Mouse (Mus musculus) intestine, embryonic 16.5 days (tissue): ENCODE measurements around the gene Mob3a. TPM values are rescaled to one million over a fixed set of nuclear protein-coding genes. Genes with fewer than 3 reads are reported as not detected.

ENCODE experiments used
- ATAC-seq: fragments of 200-750 bp; cut with Nextera tagmentation; 2 replicates; pipeline ENCODE4 v1.8.0; 2017; ENCODE audit warnings: moderate TSS enrichment, moderate library complexity
- H3K27ac ChIP-seq: fragments of 300-500 bp; sonication (generic); 2 replicates; pipeline ENCODE4 v1.5.1; 2014; ENCODE audit warnings: mild to moderate bottlenecking, low read length
- H3K27me3 ChIP-seq: fragments of 300-500 bp; sonication (generic); replicated peaks from 2 replicates; pipeline ENCODE4 v1.6.1; 2014; ENCODE audit warnings: low read length, control low read depth, mixed read lengths; ENCODE audit not compliant: control insufficient read depth, insufficient read depth
- H3K36me3 ChIP-seq: fragments of 300-500 bp; sonication (generic); 2 replicates; pipeline ENCODE4 v1.6.1; 2014; ENCODE audit warnings: low read length, control low read depth; ENCODE audit not compliant: control insufficient read depth, insufficient read depth
- H3K4me1 ChIP-seq: fragments of 300-500 bp; sonication (generic); 2 replicates; pipeline ENCODE4 v1.6.1; 2014; ENCODE audit warnings: low read length, control low read depth, mixed read lengths; ENCODE audit not compliant: control insufficient read depth, insufficient read depth
- H3K4me2 ChIP-seq: fragments of 300-500 bp; sonication (generic); 2 replicates; pipeline ENCODE4 v1.6.1; 2014; ENCODE audit warnings: low read depth, low read length, control low read depth
- H3K4me3 ChIP-seq: fragments of 300-500 bp; sonication (generic); 2 replicates; pipeline ENCODE4 v1.5.1; 2014; ENCODE audit warnings: mild to moderate bottlenecking, low read length
- H3K9ac ChIP-seq: fragments of 300-500 bp; sonication (generic); 2 replicates; pipeline ENCODE4 v1.6.1; 2014; ENCODE audit warnings: low read depth, low read length
- H3K9me3 ChIP-seq: fragments of 300-500 bp; sonication (generic); 2 replicates; pipeline ENCODE4 v1.6.1; 2016; ENCODE audit warnings: low read length, control low read depth; ENCODE audit not compliant: control insufficient read depth
- WGBS: fragments of 180-500 bp; shearing (Covaris S2); extraction: QIAGEN DNeasy Blood & Tissue Kit; methylation state at CpG from one replicate; pipeline ENCODE4 v1.1.7; 2014; 5-methylcytosine and 5-hydroxymethylcytosine counted together
- polyA plus RNA-seq: library from polyadenylated mRNA; unstranded; fragments of >200 nt; fragmentation: Nextera tagmentation; extraction: Ambion mirVana; gene quantifications from 2 replicates; pipeline ENCODE4 v1.2.1, GENCODE M21; 2015

The Mob3a gene
- polyA plus RNA-seq, 1 experiment from 2014 or later = 41.8 TPM

GRCm38 (mm10) chr10:80663485-80664196 lies 38.1 kb downstream of the Mob3a start:
- peaks cover 29% of the 10 kb centered on the region for H3K4me1 ChIP-seq
- H3K27ac ChIP-seq = no peak overlapping the region

DNA sequence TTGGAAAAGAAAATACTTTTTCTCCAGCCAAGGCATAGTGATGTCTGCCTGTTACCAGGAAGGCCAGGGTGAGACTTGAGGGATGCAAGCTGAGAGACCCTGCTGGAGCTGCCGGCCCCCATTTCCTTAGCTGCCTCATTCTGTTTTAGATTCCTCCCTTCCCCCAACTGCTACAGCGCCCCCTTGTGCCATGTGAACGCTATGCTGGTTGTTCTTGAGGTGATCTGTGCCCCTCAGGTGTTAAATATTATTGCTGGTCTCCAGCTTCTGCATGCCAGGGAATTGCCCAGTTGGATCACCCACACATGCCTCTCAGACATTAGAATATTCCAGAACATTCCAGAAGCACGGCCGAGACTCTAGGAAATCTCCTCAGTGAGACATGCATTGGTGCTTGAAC lies 40.6 kb downstream of the Mob3a start:
- ATAC-seq = no peak

More at GRCm38 (mm10) chr10:80663485-80664196, 38.1 kb downstream of the Mob3a start:
- Histone ChIP-seq H3K4me3 (no peak overlapping the region), H3K9me3 (no peaks in the 10 kb centered on the region), H3K36me3 (peaks cover 18% of the 10 kb centered on the region), H3K4me2 (no peak overlapping the region), H3K9ac (no peak overlapping the region), H3K27me3 (no peaks in the 10 kb centered on the region)
- ATAC-seq = no peak
- WGBS = 29% methylated on average over 5 of the region's 5 CpGs

DNA sequence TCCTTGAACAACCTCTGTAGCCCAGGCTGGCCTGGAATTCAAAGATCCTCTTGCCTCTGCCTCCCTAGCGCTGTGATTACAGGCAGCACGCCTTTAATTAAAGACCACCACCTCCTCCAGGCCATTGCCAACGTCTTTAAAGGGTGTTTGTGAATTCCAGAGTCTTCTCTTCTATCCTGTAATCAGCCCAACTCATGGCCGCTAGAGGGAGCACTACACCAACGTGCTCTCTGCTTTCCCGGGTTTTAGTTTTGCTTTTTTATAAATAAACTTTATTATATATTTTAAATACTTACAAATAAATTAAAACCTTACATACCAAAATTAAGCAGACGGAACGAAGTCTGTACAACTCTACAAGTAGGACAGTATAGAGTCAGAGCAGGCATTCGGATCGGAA lies 42.6 kb downstream of the Mob3a start:
- Histone ChIP-seq H3K9ac (no peak overlapping the region), H3K36me3 (no peaks in the 10 kb centered on the region), H3K9me3 (no peaks in the 10 kb centered on the region), H3K4me3 (peak overlapping the region; percentile 20; the same call in 1 of the 2 replicates), H3K4me1 (peaks cover 35% of the 10 kb centered on the region), H3K27me3 (no peaks in the 10 kb centered on the region), H3K4me2 (peak overlapping the region; percentile 26), H3K27ac (peak overlapping the region; percentile 57)
- 12% methylated on average over 10 of the region's 10 CpGs for WGBS
- no peak for ATAC-seq

More for the DNA sequence above, 40.6 kb downstream of the Mob3a start:
- Histone ChIP-seq H3K27me3 (no peaks in the 10 kb centered on the region), H3K4me2 (no peak overlapping the region), H3K9me3 (no peaks in the 10 kb centered on the region), H3K9ac (no peak overlapping the region), H3K27ac (no peak overlapping the region), H3K4me1 (peaks cover 40% of the 10 kb centered on the region), H3K36me3 (no peaks in the 10 kb centered on the region), H3K4me3 (no peak overlapping the region)
- WGBS = 39% methylated on average over 5 of the region's 5 CpGs

DNA sequence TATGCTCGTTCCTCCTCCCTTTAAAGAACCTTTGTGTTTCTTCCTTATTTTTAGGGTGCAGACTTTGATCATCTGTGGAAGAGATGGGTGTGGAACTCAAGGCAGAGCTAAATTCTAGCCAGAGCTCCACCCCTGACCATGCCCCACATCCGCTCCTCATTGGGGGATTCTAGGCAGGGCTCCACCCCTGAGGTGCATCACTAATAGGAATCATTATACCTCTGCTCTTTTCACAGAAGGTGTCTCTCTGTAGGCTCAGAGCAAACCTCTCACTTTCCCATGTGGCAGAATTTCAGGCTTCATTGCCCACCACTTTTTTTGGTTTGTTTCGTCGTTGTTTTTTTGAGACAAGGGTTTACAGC lies 43.0 kb downstream of the Mob3a start:
- ATAC-seq = peak; percentile 39
- Histone ChIP-seq H3K9ac (no peak overlapping the region), H3K4me3 (no peak overlapping the region), H3K27ac (peak overlapping the region; percentile 59), H3K9me3 (no peaks in the 10 kb centered on the region), H3K4me2 (peak overlapping the region; percentile 26), H3K36me3 (no peaks in the 10 kb centered on the region), H3K4me1 (peaks cover 31% of the 10 kb centered on the region), H3K27me3 (no peaks in the 10 kb centered on the region)
- WGBS = 60% methylated on average over 4 of the region's 4 CpGs

DNA sequence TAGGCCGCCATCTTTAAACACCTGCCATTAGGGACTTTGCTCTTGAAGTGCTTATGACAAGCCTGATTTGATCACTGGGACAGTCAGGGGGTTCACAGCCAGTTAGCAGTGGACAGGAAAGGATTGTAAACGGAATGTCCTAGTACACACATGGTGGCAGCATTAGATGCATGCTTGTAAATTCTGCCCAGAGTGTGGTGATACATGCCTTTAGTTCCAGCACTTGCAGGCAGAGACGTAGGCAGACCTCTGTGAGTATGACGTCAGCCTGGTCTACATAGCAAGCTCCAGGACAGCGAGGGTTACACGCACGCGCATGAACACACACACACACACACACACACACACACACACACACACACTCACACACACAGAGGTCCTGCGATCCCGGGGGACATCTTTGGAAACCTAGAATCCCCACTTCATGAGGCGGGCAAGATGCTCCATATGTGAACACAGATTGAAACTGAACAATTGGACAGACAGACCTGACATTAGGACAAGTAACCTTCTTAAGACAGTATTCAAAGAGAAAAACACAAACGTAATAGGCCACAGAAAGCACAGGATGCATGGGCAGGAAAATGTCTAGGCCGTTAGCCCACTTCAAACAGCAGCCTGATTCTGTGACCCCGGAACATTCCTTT lies 43.5 kb downstream of the Mob3a start:
- Histone ChIP-seq H3K4me2 (0 out of 2 replicates have a peak overlapping the region, but pooled peaks have one; percentile 2), H3K27ac (peak overlapping the region; percentile 59), H3K27me3 (no peaks in the 10 kb centered on the region), H3K9ac (no peak overlapping the region), H3K9me3 (no peaks in the 10 kb centered on the region), H3K36me3 (no peaks in the 10 kb centered on the region), H3K4me3 (no peak overlapping the region), H3K4me1 (peaks cover 32% of the 10 kb centered on the region)
- ATAC-seq = no peak
- WGBS = 81% methylated on average over 14 of the region's 14 CpGs

DNA sequence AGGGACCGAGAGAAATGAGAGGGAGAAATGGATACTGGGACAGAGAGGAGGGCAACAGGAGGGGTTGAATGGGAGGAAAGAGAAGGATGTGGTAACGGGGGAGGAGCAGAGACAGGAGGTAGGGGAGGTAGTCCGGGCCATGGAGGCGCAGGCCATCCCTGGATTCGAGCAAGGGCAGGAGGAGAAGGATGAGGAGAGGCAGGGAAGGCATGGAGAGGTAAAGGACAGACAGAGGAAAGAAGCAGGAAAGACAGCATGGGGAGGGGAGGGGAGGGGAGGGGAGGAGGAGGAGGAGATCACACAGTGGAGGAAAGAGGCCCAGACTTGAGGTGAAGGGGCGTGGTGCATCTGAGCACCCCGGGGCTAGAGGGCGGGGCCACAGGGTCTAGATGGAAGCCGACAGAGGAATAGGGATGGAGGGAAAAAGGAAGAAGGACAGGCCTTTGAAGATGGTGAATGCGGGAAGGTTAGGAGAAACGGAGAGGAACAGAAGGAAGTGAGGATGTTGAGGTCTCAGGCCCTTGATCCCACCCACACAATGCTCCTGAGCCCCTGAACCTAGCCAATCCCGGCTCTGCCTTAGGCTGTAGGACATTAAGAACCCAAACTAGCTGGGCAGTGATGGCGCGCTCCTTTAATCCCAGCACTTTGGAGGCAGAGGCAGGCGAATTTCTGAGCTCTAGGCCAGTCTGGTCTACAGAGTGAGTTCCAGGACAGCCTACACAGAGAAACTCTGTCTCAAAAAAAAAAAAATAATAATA lies 44.7 kb downstream of the Mob3a start, which contains the start of gene Btbd2:
Gene Btbd2 (minus strand): TSS at position 209 of the 761 bp plus-strand sequence.
- peaks cover 32% of the 10 kb centered on the region for H3K4me1 ChIP-seq
- WGBS = 21% methylated on average over 15 of the region's 15 CpGs
- no peaks in the 10 kb centered on the region for H3K36me3 ChIP-seq
- H3K4me2 ChIP-seq = peak within 1 kb of the TSS; percentile 91
- H3K27ac ChIP-seq = peak within 1 kb of the TSS; percentile 96
- ATAC-seq = peak; percentile 47
- H3K9ac ChIP-seq = peak within 1 kb of the TSS; percentile 95
- H3K27me3 ChIP-seq = no peaks in the 10 kb centered on the region
- peak within 1 kb of the TSS; percentile 93 for H3K4me3 ChIP-seq
- no peaks in the 10 kb centered on the region for H3K9me3 ChIP-seq

DNA sequence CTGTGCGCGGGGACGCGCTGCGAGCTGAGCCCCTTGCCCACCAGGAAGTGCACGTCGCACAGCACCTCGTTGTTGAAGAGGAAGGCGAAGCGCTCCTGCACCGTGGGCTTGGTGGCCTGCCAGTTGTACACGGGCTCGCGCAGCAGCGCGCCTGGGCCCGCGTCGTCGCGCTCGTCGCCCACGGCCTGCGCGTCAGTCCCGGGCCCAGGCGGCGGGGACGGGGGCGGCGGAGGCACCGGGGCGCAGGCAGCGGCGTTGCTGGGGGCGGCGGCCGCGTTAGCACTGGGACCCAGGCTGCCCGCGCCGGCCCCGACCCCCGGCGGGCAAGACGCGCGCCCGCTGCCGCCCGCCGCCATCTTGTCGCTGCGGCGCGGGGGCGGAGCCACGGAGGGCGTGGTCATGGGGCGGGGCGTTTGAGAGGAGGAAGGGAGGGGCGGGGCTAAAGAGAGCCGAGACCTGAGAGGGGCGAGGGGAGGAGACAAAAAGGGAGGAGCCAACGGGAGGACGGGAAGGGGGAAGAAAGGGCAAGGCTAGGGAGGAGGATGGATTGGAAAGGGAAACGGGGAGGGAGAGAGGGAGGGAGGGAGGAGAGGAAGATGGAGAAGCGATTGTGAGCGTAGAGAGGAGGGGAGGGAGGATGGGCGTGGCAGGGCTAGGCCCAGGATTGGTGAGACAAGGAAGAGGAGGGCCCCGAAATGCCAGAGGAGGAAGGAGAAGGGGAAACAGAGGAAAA lies 45.5 kb downstream of the Mob3a start:
- peaks cover 32% of the 10 kb centered on the region for H3K4me1 ChIP-seq
- H3K9ac ChIP-seq = peak overlapping the region; percentile 95
- no peaks in the 10 kb centered on the region for H3K36me3 ChIP-seq
- under 1% methylated on average over 71 of the region's 72 CpGs for WGBS
- no peaks in the 10 kb centered on the region for H3K9me3 ChIP-seq
- peak; percentile 84 for ATAC-seq
- H3K4me3 ChIP-seq = peak overlapping the region; percentile 93
- peak overlapping the region; percentile 96 for H3K27ac ChIP-seq
- peak overlapping the region; percentile 91 for H3K4me2 ChIP-seq
- no peaks in the 10 kb centered on the region for H3K27me3 ChIP-seq

GRCm38 (mm10) chr10:80655406-80656129 lies 46.2 kb downstream of the Mob3a start:
- Histone ChIP-seq H3K27ac (peak overlapping the region; percentile 63), H3K36me3 (no peaks in the 10 kb centered on the region), H3K4me1 (peaks cover 32% of the 10 kb centered on the region), H3K9me3 (no peaks in the 10 kb centered on the region), H3K4me3 (peak overlapping the region; percentile 93), H3K4me2 (peak overlapping the region; percentile 91), H3K9ac (peak overlapping the region; percentile 95), H3K27me3 (no peaks in the 10 kb centered on the region)
- ATAC-seq = peak; percentile 37
- 3% methylated on average over 12 of the region's 12 CpGs for WGBS
